Mouse (Mus musculus) MEL (cell line): ENCODE data around the gene Shb.

Source experiments
- CTCF ChIP-seq, 3 experiments: IDR thresholded peaks in 2 of 3; conservative IDR thresholded peaks in 1 of 3; 2 replicates each; pipeline ENCODE4 v1.5.1; 2011 to 2012; ENCODE audit warnings: low read length in 3 of 3, low read depth in 2 of 3, mild to moderate bottlenecking in 2 of 3, improper control_type of control experiment in 1 of 3, inconsistent platforms in 1 of 3, mixed read lengths in 1 of 3, moderate library complexity in 1 of 3; ENCODE audit not compliant: control insufficient read depth in 1 of 3, insufficient read depth in 1 of 3, poor library complexity in 1 of 3, severe bottlenecking in 1 of 3
- JUND ChIP-seq: IDR thresholded peaks from 2 replicates; pipeline ENCODE4 v1.6.1; 2011; ENCODE audit warnings: low read depth, mild to moderate bottlenecking, improper control_type of control experiment, low read length
- TBP ChIP-seq: IDR thresholded peaks from 2 replicates; pipeline ENCODE4 v1.8.0; 2011; ENCODE audit warnings: low read depth, low read length, improper control_type of control experiment

DNA sequence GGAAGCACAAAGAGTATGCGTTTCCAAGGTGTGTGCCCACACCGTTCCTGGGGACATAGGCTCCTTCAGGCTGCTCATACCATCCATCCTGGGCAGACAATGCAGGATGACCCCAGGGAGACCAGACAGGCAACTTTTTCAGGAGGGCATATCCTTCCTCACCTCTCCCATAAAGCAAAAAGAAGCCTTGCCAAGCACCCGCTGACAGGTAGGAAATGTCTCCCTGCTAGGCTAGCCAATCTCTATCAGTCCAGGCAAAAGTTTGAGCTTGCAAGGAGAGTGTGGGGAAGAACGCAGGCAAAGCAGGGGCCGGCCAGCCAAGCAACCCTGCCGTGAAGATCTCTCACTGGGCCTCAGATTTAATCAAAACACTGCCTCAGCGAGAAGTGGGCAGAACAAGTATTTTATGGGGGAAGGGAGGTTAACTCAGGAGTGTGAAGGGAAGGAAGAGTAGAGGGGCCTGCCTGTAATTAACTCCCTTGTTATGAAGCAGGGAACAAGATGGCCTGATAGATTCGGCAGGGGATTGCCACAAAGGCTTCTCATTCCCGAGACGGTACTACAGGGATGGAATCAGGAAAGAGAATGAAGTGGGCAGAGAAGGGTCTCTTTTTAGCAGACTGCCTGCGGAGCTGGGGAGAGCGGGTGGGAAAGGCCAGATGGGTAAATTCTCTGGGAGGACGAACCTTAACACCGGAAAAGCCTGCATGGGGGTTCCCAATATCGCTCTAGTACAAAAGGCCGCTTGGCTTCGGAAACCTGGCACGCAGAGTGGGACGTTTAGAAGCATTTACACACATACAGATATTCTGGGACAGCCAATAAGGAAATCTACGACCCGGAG, 3.7 kb downstream of the Shb start:
- TF ChIP-seq JUND (no peak), CTCF (IDR thresholded peaks at IDR 0.05 in 2 of 3, conservative IDR thresholded peaks at IDR 0.05 in 1 of 3; ENCODE audit: control insufficient read depth in 1 of 3, insufficient read depth in 1 of 3, low read depth in 2 of 3, low read length in 3 of 3, poor library complexity in 1 of 3, severe bottlenecking in 1 of 3) (no peak), TBP (no peak)
